Mouse (Mus musculus): Measurements from ENCODE around the gene Alx3.

Gene Alx3

GRCm38 (mm10) chr3:107583893-107584292, 10.9 kb upstream of the Alx3 start:
- no peak for DNase-seq

- DNase-seq, result no peak
These were observed 8.3 kb upstream of the Alx3 start for GRCm38 (mm10) chr3:107586504-107586903.

- DNase-seq, result no peak
These were observed 3.2 kb upstream of the Alx3 start for GRCm38 (mm10) chr3:107591612-107592011.

GRCm38 (mm10) chr3:107593632-107594031, 1.2 kb upstream of the Alx3 start:
- DNase-seq, result no peak

- DNase-seq, result no peak
These were observed 570 bp downstream of the Alx3 start for GRCm38 (mm10) chr3:107595264-107595937.

- no peak for DNase-seq
These were observed 1.2 kb downstream of the Alx3 start for GRCm38 (mm10) chr3:107595938-107596461.

- no peak for DNase-seq
These were observed 1.7 kb downstream of the Alx3 start for GRCm38 (mm10) chr3:107596559-107596958.

GRCm38 (mm10) chr3:107597134-107597533, 2.3 kb downstream of the Alx3 start:
- DNase-seq, result no peak

- no peak for DNase-seq
These were observed 3.0 kb downstream of the Alx3 start for GRCm38 (mm10) chr3:107597586-107598389.

- DNase-seq, result no peak
These were observed 5.3 kb downstream of the Alx3 start for GRCm38 (mm10) chr3:107600127-107600526.

GRCm38 (mm10) chr3:107605304-107605703, 10.5 kb downstream of the Alx3 start:
- no peak for DNase-seq

- no peak for DNase-seq
These were observed 12.4 kb downstream of the Alx3 start for GRCm38 (mm10) chr3:107607221-107607620.

- DNase-seq, result no peak
These were observed 14.0 kb downstream of the Alx3 start for GRCm38 (mm10) chr3:107608808-107609207.

GRCm38 (mm10) chr3:107609376-107609775, 14.5 kb downstream of the Alx3 start:
- no peak for DNase-seq

GRCm38 (mm10) chr3:107611394-107611793, 16.6 kb downstream of the Alx3 start:
- DNase-seq, result no peak

GRCm38 (mm10) chr3:107612902-107613525, 18.2 kb downstream of the Alx3 start:
- DNase-seq, result peak; percentile 44

GRCm38 (mm10) chr3:107617800-107618199, 23.0 kb downstream of the Alx3 start:
- DNase-seq, result no peak

GRCm38 (mm10) chr3:107619911-107620310, 25.1 kb downstream of the Alx3 start:
- DNase-seq, result no peak

- DNase-seq, result no peak
These were observed 26.6 kb downstream of the Alx3 start for GRCm38 (mm10) chr3:107621286-107622075.

GRCm38 (mm10) chr3:107622537-107622936, 27.7 kb downstream of the Alx3 start:
- DNase-seq, result no peak

- DNase-seq, result no peak
These were observed 29.6 kb downstream of the Alx3 start for GRCm38 (mm10) chr3:107624424-107624823.

GRCm38 (mm10) chr3:107625536-107625935, 30.7 kb downstream of the Alx3 start:
- DNase-seq, result no peak

- no peak for DNase-seq
These were observed 31.9 kb downstream of the Alx3 start for GRCm38 (mm10) chr3:107626751-107627150.
